Mouse (Mus musculus): Measurements from ENCODE around the gene Wdr6. TPM values are rescaled to one million over a fixed set of nuclear protein-coding genes. Genes with fewer than 3 reads are reported as not detected.

The Wdr6 gene
- total RNA-seq (2023), result 10 to 100 TPM; 30.1 to 33.2 TPM

DNA sequence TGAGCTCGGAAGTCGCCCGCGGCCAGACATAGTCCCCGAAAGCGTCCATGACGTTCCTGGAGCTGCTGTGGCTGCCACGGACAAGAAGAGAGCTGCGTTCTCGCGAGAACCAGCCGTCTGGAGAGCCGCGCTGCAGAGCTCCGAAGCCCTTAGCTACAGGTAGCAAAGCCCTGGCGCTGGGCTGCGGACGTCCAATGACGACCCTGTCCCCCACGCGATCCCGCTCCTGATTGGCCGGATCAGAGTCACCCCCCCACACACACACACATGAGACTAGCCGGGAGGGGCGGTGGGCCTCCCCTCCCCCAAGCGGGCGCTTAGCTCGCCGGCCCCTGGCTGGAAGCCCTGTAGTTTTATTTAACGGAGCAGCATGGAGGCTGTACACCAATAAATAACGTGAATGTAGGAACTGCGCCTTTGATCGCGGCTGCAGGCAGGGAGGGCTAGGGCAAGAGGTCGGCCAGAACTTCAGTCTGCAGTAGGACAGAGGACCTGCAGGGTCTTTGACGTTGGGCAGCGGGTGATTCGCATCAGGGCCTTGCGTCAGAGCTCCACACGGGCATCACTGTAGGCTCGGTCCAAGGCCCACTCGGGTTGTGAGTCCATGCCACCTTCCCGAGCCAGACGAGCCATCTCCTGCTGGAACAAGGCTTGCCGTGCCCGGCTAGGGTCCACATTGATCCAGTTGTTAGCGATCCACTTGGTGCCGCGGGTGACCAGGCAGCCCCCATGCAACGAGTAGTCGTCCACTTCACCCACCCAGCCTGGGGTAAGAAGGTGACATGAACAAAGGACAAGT, at the start of gene Wdr6:
Wdr6 (minus strand) TSS at position 195 of the 799 bp plus-strand sequence.

DNA sequence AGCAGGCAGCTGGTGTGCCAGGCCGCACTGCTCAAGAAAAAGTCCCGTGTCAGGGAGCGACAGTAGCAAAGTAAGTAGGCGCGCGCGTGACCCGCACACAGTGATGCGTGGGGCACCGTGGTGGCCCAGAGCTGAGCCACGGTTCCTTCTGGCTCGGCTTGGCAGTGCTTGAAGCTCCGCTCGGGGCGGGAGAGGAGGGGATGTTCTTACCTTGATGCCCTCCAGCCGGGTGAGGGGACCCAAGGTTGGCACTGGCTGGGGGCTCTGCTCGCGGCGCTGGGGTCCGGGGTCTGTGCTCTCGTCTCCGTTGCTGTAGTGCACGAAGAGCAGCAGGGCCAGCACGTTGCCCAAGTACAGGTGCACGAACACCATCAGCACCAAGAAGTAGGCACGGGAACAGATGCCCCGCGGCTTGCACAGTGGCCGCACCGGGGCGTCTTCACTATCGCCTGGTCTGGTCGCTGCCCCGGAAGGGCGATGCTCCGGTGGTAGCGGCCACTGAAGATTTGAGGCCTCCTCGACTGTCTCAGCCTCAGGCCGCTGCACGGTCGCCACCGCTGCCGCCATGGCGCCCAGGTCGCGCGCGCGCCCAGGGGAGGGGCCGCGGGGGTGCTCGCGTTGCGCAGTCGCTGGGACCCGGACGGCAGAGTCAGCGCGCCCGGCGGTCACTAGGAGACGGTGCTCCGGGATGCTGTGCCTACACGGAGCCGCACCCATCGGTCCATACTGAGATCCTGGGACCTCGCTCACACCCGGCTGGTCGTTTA, 18.6 kb upstream of the Wdr6 start, which contains the start of gene P4htm:
P4htm (minus strand) TSS at position 670 of the 767 bp plus-strand sequence.

DNA sequence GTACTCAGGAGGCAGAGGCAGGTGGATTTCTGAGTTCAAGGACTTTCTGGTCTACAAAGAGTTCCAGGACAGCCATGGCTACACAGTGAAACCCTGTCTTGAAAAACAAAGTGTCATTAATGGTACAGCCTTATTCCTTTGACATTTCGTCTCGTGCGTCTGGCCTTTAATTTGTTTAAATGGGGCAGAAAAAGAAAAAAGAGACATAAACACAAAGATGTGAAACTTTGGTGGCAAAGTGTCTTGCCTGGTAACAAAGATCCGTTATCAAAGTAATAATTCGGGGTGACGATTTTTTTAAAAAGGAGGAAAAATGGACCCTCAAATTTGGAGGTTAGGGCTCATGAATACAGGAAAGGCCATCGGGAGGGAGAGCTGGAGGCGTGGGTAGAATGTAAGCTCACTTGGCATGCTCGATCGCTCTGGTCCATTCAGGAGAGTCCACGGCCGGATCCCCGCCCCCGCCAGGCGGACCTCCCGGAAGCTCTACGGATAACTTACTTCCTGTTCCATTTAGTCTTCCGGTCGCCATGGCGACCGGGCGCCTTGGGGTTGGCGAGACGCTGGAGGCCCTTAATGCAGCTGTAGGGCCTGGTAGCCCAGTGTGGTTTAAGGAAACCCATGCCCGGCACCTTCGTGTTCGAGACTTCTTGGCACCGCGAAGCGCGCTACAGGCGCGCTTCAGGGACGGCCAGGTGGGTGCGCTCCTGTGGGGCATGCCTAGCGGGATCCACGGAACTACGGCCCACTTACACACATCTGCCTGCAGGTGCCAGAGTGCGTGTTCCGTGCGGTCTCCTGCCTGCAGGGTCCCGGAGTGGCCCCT, 8.9 kb downstream of the Wdr6 start, which contains the start of gene Dalrd3:
Dalrd3 (plus strand) TSS at position 506 of the 826 bp plus-strand sequence.

DNA sequence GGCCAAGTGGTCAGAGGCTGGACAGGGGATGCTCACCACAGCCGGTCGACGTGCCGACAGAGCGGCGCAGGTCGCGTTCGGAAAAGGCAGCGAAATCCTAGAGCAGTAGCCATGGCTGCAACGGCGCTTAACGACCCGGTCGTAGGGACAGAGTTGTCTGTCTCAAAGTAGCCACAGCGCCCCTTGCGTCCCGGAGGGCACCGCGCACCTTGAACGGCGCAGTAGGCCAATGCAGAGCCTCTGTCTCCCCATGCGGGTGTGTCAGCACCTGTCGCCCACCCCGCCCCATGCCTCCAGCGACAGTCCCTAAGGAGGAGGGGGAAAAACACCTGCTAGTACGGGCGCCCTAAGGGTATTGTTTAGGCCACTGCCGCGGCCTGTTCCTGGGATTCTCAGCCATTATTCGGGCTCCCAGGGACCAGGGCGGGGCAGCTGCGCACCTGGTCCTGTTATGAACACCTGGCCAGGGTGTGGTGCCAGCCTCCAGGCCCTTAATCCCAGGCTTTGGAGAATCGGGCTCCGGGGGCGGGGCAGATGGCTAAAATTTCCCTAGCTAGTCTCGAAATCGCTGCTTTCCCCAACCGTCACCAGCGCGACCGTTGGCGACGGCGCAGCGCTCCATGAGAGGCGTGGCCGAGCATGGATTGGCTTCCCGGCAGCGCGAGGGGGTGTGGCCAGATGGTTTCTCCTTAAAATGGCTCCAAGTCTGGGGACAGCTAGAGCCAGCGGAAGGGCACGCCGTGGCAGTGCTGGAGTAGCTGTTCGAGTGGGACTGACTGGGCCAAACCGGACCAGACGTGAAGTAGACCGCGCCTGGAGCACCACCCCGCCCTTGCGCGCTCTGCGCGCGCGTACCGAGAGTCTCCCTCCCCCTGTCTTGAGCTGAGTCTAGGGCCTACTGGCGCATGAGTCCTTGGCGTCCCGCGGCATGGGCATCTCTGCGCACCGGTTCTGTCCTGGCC, 11.4 kb downstream of the Wdr6 start, which contains the start of gene Ndufaf3:
Ndufaf3 (minus strand) TSS at position 620 of the 962 bp plus-strand sequence.

DNA sequence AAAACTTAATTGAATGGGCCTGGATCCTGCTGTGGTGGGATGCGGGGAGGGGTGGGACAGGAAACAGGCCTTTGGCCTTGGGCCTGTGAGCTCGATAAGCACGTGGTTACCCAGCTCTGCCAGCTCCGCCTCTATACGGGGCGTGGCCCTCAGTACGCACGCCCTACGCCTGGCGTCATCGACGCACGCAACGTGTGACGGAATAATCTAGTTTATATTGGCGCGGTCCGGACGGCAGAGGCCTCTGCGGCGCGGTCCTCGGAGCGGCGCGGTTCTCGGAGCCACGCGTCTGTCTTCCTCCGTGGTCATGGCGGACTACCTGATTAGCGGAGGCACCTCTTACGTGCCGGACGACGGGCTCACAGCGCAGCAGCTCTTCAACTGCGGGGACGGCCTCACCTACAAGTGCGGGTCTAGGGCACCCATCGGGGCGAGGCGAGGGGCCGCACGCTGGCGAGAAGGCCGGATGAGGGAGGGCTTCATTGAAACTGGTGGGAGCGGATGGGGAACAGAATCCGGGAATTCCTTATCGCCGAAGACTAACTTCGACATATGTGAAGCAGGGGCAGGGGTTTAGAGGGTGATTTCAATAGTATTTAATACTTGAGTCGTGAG, 18.2 kb downstream of the Wdr6 start, which contains the start of gene Impdh2:
Impdh2 (plus strand) TSS at position 60 of the 615 bp plus-strand sequence.

Other genes with a start within 250 kb of the Wdr6 start
- 100 to 1,000 TPM; 212 to 222 TPM for gene Gpx1, start 239.8 kb downstream of the Wdr6 start, total RNA-seq (2023)
- 100 to 1,000 TPM; 154 to 155 TPM for gene Usp4, start 230.9 kb downstream of the Wdr6 start, total RNA-seq (2023)
- 10 to 100 TPM in 1 of 2 experiments, 1 to 10 TPM in 1; 7.6 to 10.3 TPM for gene 1700102P08Rik, start 185.9 kb downstream of the Wdr6 start, total RNA-seq (2023)
- gene Ccdc36, start 150.3 kb downstream of the Wdr6 start, total RNA-seq (2023), result under 1 TPM in 1 of 2 experiments, not detected in 1; 0.18 TPM
- gene BC048562, start 142.3 kb downstream of the Wdr6 start, total RNA-seq (2023), result not detected
- 10 to 100 TPM; 37.6 to 40.0 TPM for gene Ccdc71, start 118.2 kb downstream of the Wdr6 start, total RNA-seq (2023)
- 1 to 10 TPM; 4.3 to 5.6 TPM for gene Klhdc8b, start 117.2 kb downstream of the Wdr6 start, total RNA-seq (2023)
- under 1 TPM in 1 of 2 experiments, not detected in 1; 0.30 TPM for gene Lamb2, start 99.0 kb downstream of the Wdr6 start, total RNA-seq (2023)
- gene Usp19, start 88.1 kb downstream of the Wdr6 start, total RNA-seq (2023), result 100 to 1,000 TPM; 288 to 319 TPM
- gene Qars, start 71.0 kb downstream of the Wdr6 start, total RNA-seq (2023), result 100 to 1,000 TPM; 207 to 272 TPM
- 100 to 1,000 TPM; 216 to 233 TPM for gene Qrich1, start 61.9 kb downstream of the Wdr6 start, total RNA-seq (2023)
- 100 to 1,000 TPM; 181 to 194 TPM for gene Impdh2, start 18.5 kb downstream of the Wdr6 start, total RNA-seq (2023)
- gene Ndufaf3, start 11.3 kb downstream of the Wdr6 start, total RNA-seq (2023), result 10 to 100 TPM; 25.9 to 27.1 TPM
- gene Dalrd3, start 8.9 kb downstream of the Wdr6 start, total RNA-seq (2023), result 10 to 100 TPM; 54.9 to 68.4 TPM
- 10 to 100 TPM; 10.0 to 10.5 TPM for gene P4htm, start 18.9 kb upstream of the Wdr6 start, total RNA-seq (2023)
- 100 to 1,000 TPM; 128 TPM for gene Arih2, start 70.6 kb upstream of the Wdr6 start, total RNA-seq (2023)
- gene Slc25a20, start 83.3 kb upstream of the Wdr6 start, total RNA-seq (2023), result 10 to 100 TPM; 19.4 to 24.9 TPM
- gene Prkar2a, start 110.6 kb upstream of the Wdr6 start, total RNA-seq (2023), result 10 to 100 TPM; 12.4 to 14.4 TPM
- gene Ip6k2, start 205.1 kb upstream of the Wdr6 start, total RNA-seq (2023), result 10 to 100 TPM; 72.5 to 85.3 TPM
- gene Nckipsd, start 229.6 kb upstream of the Wdr6 start, total RNA-seq (2023), result 10 to 100 TPM; 12.6 to 12.7 TPM
- under 1 TPM in 1 of 2 experiments, not detected in 1; 0.06 TPM for gene Celsr3, start 247.6 kb upstream of the Wdr6 start, total RNA-seq (2023)